ENCODE assay signal across 8 mouse cellular contexts in the genomic region with DNA sequence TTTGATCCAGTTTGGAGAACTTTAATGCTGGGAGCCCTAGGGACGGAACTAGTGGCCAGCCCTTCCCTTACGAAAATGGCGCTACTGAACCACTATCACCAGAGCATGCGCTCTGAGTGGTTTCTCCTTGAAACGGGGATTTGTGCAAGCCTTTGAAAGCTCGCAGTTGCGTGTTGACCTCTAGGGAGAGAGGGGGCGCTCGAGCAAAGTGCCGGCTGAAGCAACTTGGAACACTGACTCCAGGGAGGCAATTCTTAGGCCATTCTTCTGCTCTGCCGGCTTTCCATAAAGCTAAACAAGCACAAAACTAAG. TPM values are rescaled to one million over a fixed set of nuclear protein-coding genes. Genes with fewer than 3 reads are reported as not detected.
A peak's percentile ranks its signal among the peaks of the same experiment; 100 is the strongest.
DNase-seq lines count a peak whose midpoint lies in the region; ATAC-seq and TF ChIP-seq lines count a peak whose summit lies in the region.

No protein-coding gene starts in this region.

- DNase-seq in 416B (ENCODE audit: low read depth) = peak; percentile 97
- peak; percentile 38 to 73 for DNase-seq in adrenal gland, postnatal 4 days (ENCODE audit: low spot score in 2 of 2)
- DNase-seq in embryonic facial prominence, embryonic 14.5 days (ENCODE audit: low spot score) = peak; percentile 97
- DNase-seq in heart, adult 8-10 months (ENCODE audit: low spot score) = peak; percentile 89
- peak; percentile 92 for DNase-seq in kidney, adult 9 months
- DNase-seq in limb, embryonic 14.5 days (ENCODE audit: low spot score) = peak; percentile 94
- DNase-seq in midbrain, postnatal 0 days (ENCODE audit: low spot score) = peak; percentile 96
- peak; percentile 67 to 74 for DNase-seq in spleen, postnatal 14 days (ENCODE audit: low spot score in 2 of 2)

- peak; percentile 96; the same call in 1 of the 2 replicates for TF ChIP-seq POLR2A in limb, embryonic 14.5 days (IDR thresholded peaks at IDR 0.05; ENCODE audit: borderline replicate concordance, extremely low read depth, insufficient read depth, insufficient read length)

- H3K4me3 ChIP-seq in embryonic facial prominence, embryonic 14.5 days (ENCODE audit: low read depth, low read length) = peak overlapping the region; percentile 92
- peak overlapping the region; percentile 95 for H3K4me3 ChIP-seq in limb, embryonic 14.5 days (replicated peaks; ENCODE audit: low read length)
- peak overlapping the region; percentile 88 for H3K4me3 ChIP-seq in midbrain, postnatal 0 days (ENCODE audit: low read depth, low read length)

- H3K4me1 ChIP-seq in embryonic facial prominence, embryonic 14.5 days (ENCODE audit: control insufficient read depth, insufficient read depth, low read length) = peaks cover 10% of the 10 kb centered on the region
- H3K4me1 ChIP-seq in limb, embryonic 14.5 days (ENCODE audit: control insufficient read depth, insufficient read depth, low read length) = peaks cover 16% of the 10 kb centered on the region
- H3K4me1 ChIP-seq in midbrain, postnatal 0 days (ENCODE audit: insufficient read depth, low read length) = no peaks in the 10 kb centered on the region

- peak overlapping the region; percentile 84 for H3K9ac ChIP-seq in embryonic facial prominence, embryonic 14.5 days (ENCODE audit: low read depth, low read length)
- peak overlapping the region; percentile 84 for H3K9ac ChIP-seq in limb, embryonic 14.5 days (ENCODE audit: low read depth, low read length, severe bottlenecking)
- H3K9ac ChIP-seq in midbrain, postnatal 0 days (replicated peaks; ENCODE audit: low read length, poor library complexity, severe bottlenecking) = peak overlapping the region; percentile 42

- no peaks in the 10 kb centered on the region for H3K9me3 ChIP-seq in embryonic facial prominence, embryonic 14.5 days (ENCODE audit: control insufficient read depth, low read length)
- H3K9me3 ChIP-seq in limb, embryonic 14.5 days (ENCODE audit: control insufficient read depth, low read length) = no peaks in the 10 kb centered on the region
- no peaks in the 10 kb centered on the region for H3K9me3 ChIP-seq in midbrain, postnatal 0 days (ENCODE audit: low read length)

- TF ChIP-seq CTCF in midbrain, postnatal 0 days (IDR thresholded peaks at IDR 0.05) = peak; percentile 75

- no peaks in the 10 kb centered on the region for H3K27me3 ChIP-seq in embryonic facial prominence, embryonic 14.5 days (replicated peaks; ENCODE audit: control insufficient read depth, insufficient read depth, low read length)
- H3K27me3 ChIP-seq in limb, embryonic 14.5 days (ENCODE audit: control insufficient read depth, insufficient read depth, low read length) = no peaks in the 10 kb centered on the region
- H3K27me3 ChIP-seq in midbrain, postnatal 0 days (ENCODE audit: insufficient read depth, low read length) = no peaks in the 10 kb centered on the region

- H3K4me2 ChIP-seq in embryonic facial prominence, embryonic 14.5 days (ENCODE audit: low read depth, low read length) = peak overlapping the region; percentile 94
- H3K4me2 ChIP-seq in limb, embryonic 14.5 days (replicated peaks; ENCODE audit: low read depth, low read length, severe bottlenecking) = peak overlapping the region; percentile 69
- H3K4me2 ChIP-seq in midbrain, postnatal 0 days (ENCODE audit: low read depth, low read length, poor library complexity, severe bottlenecking) = peak overlapping the region; percentile 99

- WGBS in embryonic facial prominence, embryonic 14.5 days = under 1% methylated on average over 11 of the region's 11 CpGs
- WGBS in limb, embryonic 14.5 days = 4% methylated on average over 11 of the region's 11 CpGs
- WGBS in midbrain, postnatal 0 days = under 1% methylated on average over 11 of the region's 11 CpGs

- H3K36me3 ChIP-seq in embryonic facial prominence, embryonic 14.5 days (ENCODE audit: control insufficient read depth, insufficient read depth, low read length) = peaks cover 4% of the 10 kb centered on the region; the same call in 1 of the 2 replicates
- H3K36me3 ChIP-seq in limb, embryonic 14.5 days (ENCODE audit: control insufficient read depth, insufficient read depth, low read length) = peaks cover 1% of the 10 kb centered on the region; the same call in 1 of the 2 replicates
- no peaks in the 10 kb centered on the region for H3K36me3 ChIP-seq in midbrain, postnatal 0 days (ENCODE audit: insufficient read depth, low read length)

- peak; percentile 55 for ATAC-seq in embryonic facial prominence, embryonic 14.5 days (ENCODE audit: low read depth)
- ATAC-seq in limb, embryonic 14.5 days (ENCODE audit: low FRiP score, low read depth) = peak; percentile 76
- ATAC-seq in midbrain, postnatal 0 days (ENCODE audit: low FRiP score) = peak; percentile 63

- H3K27ac ChIP-seq in embryonic facial prominence, embryonic 14.5 days (replicated peaks; ENCODE audit: low read depth, low read length) = peak overlapping the region; percentile 90
- H3K27ac ChIP-seq in limb, embryonic 14.5 days (replicated peaks; ENCODE audit: low read depth, low read length) = peak overlapping the region; percentile 79
- H3K27ac ChIP-seq in midbrain, postnatal 0 days (ENCODE audit: low read depth, low read length) = peak overlapping the region; percentile 69

RNA-seq across cellular contexts. Expression of gene Cdc14a, which starts 1.1 kb away (rescaled TPM):
- total RNA-seq in adrenal gland, postnatal 4 days (2021) = 10 to 100 TPM; 17.9 to 19.3 TPM
- 7.7 and 7.8 TPM in 2 replicates for polyA plus RNA-seq in embryonic facial prominence, embryonic 14.5 days (2014; fragmentation: Nextera tagmentation; extraction: Ambion mirVana)
- total RNA-seq in heart, adult 8-10 months (2022) = 1 to 10 TPM; 3.3 to 4.2 (median 3.7) TPM
- polyA plus RNA-seq in limb, embryonic 14.5 days (2012; rRNA removed) = 8.1 and 8.4 TPM in 2 replicates
- 8.4 and 9.4 TPM in 2 replicates for polyA plus RNA-seq in limb, embryonic 14.5 days (2014; fragmentation: Nextera tagmentation; extraction: Ambion mirVana)
- total RNA-seq in midbrain, postnatal 0 days (2014; rRNA removed) = 3.1 and 3.2 TPM in 2 replicates
- 1.6 and 2.2 TPM in 2 replicates for polyA plus RNA-seq in midbrain, postnatal 0 days (2015; fragmentation: Nextera tagmentation; extraction: Ambion mirVana)

Comparison
In these comparisons a context has a peak if more than half of its experiments do, and no peak if none do; other contexts are left out.
1. Peak in every context shown above with its lines: DNase-seq, ATAC-seq, H3K4me3 ChIP-seq and H3K27ac ChIP-seq.